Mouse (Mus musculus): ENCODE data around the gene Heg1.
A peak's percentile ranks its signal among the peaks of the same experiment; 100 is the strongest.

Heg1 gene

DNA sequence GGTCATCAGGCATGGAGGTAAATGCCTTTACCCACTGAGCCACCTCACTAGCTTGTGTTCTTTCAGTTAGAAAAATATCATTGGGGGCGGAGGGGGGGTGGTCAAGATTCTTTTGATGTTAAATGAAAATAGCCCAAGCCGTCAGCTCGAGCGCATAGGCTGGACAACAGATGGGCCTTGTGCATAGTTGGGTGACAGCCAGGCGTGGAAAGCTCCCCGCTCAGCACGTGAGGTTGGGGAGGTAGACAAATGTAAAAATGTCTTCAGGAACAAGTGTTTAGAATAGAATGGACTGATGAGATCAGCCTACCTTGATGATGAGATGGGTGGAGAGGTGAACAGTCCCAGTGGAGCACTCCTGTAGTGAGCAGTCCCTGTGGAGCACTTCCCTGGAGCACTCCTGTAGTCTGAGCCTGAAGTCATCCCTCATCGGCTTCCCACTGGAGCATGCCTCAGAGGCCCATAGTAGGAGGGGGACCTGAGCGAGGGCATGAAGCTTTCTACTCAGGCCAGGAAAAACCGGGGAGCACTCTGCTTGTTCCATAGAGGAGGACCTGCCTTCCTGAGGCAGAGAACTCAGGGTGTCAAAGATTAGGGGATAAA, 62.0 kb downstream of the Heg1 start:
- DNase-seq = no peak

DNA sequence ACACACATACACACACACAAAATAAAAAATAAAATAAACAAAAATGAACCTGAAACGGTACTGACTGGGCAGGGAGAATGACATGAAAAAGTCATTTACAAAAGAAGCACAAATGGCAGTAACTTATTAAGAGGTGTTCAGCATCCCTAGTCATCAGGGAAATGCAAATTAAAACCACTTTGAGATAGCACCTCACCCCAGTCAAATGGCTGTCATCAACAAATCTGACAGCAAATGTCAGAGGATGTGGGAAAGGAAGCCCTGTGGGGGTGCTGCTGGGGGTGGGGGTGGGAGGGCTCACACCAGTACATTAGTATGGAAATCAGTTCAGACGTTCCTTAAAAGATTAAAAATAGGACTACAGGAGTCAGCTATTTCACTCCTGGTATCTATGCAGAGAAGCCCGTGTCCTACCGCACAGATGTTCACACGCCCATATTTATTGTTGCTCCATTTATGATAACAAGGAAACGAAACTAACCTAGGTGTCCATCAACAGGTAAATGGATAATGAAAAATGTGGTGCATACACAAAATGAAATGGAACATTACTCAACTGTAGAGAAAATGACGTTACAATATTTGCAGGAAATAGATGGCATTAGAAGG, 63.3 kb downstream of the Heg1 start:
- DNase-seq = no peak

DNA sequence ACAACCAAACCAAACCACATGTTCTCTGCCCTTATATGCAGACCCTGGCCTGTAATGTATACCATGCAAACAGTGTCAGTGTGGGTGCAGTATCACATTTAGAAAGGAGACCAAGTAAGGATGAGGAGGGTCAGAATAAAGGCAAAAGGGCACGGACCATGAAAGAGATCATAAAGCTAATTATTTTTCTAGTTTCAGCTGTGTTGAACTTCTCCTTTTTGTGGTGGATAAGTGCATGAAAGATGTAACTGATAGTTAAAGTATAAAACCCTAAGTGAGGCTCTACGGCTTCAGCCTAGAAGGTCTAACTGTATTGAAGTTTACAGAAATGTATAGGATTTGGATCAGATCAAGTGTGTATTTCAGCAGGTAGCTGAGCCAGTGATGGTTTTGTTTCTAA, 63.8 kb downstream of the Heg1 start:
- no peak for DNase-seq

DNA sequence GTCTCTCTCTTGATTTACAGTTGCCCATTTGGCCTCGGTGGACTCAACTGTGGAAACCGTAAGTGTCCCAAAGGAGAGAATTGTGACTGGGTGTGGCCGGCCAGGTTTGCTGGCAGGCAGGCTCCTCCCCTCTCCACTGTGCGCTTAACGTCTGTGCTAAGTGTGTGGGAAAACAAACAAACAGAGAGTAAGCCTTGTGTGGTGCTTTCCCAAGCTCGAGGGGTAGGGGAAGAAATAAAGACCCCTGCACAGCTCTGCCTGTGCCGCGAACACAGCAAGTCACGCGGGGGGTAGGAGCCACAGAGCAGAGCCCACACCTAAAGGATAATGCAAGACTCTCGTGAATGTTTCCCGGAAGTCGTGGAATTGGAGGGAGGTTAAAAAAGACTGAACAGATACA, 67.0 kb downstream of the Heg1 start:
- no peak for DNase-seq

DNA sequence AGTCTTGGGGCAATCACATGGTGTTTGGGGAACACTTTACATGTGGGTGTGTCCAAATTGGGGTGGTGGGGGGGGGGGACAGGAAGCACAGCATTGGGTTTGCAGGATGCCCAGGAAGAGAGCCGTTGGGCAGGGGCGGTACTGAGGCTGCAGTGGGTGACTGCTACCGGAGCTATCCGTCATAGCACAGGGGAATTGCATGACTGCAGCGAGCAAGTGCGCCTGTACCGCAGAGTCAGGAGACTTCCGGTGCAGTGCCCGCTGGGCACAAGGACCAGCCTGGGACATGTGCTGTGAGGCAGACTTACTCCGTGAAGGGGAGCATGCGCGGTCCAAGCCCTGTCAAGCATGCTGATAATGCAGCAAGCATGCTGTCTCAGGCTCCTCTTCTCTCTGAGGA, 67.4 kb downstream of the Heg1 start:
- DNase-seq = no peak

DNA sequence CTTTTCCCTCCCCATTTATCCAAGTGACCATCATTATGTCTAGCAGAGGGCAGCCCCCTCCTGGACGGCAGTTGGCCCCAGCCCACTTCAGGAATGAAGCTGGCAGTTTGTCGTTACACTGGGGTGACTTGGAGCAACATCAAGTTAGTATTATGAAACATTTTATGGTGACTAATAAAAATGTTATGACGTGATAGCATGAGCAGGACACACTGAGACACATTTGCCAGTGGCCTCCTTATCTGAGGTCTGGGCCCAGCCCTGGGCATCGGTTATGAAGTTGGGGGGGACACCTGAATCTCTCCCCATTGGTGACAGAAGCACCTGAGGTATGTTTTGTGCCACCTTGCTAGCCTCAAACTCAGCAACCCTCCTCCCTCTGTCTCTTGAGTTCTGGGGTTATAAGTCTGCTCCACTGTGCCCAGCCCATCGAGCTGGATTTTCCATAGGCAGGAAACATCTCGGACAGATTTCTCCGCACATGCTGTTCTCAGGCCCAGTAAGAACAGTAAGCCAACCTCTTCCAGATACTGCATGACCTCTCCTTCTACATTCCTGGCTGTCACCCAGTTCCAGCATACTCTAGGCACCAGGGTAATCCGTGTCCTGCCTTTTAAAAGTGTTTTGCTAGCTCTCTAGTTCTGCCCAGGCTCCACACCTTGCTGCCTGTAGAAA, 68.9 kb downstream of the Heg1 start:
- no peak for DNase-seq

DNA sequence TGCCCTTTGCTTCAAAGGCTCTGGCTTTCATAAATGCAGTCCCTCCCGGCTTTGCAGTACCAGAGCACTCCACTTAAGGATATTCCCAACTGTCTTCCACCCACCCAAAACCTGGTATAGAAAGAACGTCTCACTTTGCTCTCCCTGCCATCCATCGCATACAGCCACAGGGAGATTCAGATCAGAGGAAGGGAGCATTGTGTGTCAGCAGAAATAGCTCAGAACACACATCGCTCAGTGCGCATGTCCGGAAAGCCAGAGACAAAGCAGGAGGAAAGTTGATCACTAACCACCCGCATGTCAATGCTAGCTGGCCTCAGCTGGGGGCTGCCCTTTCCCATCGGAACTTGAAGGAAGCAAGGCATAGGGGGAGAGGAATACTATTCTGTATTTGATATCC, 71.1 kb downstream of the Heg1 start:
- DNase-seq = peak; percentile 64

DNA sequence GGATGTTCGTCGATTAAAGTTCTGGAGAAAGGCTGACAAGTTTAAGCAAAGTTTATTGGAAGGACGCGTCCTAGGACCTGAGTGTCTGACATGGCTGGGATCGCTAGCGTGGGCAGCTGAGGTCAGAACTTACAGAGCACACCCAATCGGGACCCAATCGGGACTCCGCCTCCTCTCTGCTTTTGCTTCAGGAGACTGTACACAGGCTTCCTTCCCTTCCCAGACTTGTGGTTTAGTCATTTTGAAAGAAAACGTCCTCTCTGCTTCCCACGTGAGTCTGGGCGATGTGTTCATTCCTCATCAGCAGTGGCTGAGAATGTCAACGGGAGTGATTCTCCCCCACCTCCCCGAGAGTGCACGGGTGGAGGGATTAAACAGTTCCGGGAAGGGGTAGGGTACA, 71.8 kb downstream of the Heg1 start:
- no peak for DNase-seq

DNA sequence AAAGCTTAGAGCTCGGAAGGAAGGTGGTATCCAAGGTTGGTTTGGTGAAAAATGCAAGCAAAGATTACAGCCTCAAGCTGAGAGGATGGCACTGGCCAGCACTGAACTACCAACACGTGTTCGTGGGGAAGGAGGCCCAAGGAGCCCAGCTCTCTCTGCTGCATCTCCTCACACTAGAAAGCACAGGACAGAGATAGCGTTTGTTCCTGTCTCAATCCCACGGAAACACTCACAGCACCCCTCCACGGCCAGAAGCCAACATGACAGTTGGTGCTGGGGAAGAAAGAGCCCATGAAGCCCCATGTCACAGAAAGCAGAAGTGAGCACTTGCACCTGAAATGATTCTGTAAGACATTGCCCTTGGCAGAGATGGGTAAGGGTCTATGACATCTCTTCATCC, 72.2 kb downstream of the Heg1 start:
- DNase-seq = no peak

DNA sequence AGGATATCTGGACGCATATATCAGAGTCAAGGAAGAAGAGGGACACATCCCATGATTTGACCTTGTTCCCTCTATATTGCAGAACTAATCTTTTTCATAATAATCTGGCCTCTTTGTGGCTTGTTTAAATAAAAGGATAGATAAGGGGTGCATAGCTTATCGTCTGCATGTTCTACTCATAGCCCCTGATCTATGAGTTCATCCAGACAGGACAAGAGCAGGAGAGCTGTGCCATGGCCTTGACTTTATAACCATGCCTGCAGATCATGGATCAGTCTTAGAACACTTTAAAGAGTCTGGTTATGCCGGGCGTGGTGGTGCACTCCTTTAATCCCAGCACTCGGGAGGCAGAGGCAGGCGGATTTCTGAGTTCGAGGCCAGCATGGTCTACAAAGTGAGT, 75.0 kb downstream of the Heg1 start:
- DNase-seq = no peak

DNA sequence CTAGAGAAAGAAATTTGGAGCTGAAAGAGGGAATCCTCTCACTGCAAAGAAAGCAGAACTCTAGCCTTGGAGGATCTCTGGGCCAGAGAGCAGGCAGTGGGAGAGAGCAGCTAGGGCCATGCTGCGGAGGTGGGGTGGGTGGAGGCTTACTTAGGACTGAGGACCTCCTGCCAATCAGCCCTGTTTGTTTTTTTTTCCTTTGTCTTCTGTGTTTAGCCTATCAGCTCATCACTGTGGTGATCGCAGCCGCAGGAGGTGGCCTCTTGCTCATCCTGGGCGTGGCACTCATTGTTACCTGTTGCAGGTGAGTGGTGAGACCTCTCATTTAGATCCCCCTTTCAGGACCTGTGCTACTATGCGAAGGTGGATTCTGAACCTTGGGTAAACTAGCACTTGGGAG, 76.4 kb downstream of the Heg1 start:
- no peak for DNase-seq

DNA sequence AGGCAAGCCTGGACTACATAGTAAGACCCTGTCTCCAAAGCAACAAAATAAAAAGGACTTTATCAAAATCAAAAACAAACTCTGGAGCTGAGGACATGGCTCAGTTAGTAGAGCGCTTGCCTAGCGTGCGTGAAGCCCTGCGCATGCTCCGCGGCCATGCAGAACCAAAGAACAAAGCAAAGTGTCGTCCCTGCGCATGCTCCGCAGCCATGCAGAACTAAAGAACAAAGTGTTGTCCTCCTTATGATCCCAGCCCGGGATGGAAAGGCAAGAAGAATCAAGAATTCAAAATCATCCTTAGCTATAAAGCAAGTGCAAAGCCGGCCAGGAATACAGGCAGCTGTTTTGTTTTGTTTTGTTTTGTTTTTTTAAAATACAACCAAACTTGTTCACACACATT, 76.8 kb downstream of the Heg1 start:
- DNase-seq = no peak

DNA sequence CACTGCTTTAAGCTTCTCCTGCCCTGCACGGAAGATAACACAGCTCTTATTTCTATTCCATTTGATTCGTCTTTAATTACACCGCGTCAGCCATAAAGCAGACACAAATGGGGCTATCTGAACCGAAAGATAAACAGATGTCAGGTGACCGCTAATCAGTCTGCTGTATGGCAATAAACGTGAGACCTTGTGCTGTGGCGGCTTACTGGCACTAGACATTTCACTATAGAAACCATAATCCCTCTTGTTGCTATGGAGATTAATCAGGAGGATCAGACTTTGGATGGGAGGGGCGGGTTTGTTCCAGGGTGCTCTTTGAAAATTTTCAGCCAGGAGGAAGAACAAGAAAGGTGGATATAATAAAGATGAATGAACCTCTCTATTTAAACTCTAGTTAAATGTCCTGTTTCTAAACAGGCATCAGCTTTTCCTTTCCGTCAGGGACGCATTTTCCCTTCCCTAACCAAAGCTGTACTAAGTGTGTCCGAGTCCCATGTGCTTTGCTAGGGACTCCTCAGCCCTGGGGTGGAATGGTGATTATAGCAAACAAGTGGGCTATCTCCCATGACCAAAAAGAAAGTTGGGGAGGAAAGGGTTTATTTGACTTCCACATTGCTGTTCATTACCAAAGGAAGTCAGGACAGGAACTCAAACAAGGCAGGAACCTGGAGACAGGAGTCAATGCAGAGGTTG, 80.5 kb downstream of the Heg1 start:
- DNase-seq = no peak

DNA sequence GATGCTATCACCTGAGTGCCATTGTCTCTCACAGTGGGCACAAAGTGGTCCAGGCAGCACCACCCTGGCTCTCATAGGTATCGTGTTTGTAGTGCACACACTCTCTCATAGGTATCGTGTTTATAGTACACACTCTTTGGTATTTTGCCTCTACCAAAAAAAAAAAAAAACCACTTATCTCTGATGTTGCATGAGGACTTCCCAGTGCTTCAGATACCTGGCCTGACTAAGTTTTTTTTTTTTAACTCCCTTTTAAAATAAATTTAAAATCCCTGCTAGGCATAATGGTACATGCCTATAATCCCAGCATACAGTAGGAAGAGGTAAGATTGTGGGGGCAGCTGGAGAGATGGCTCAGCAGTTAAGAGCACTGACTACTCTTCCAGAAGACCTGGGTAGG, 81.3 kb downstream of the Heg1 start:
- no peak for DNase-seq

DNA sequence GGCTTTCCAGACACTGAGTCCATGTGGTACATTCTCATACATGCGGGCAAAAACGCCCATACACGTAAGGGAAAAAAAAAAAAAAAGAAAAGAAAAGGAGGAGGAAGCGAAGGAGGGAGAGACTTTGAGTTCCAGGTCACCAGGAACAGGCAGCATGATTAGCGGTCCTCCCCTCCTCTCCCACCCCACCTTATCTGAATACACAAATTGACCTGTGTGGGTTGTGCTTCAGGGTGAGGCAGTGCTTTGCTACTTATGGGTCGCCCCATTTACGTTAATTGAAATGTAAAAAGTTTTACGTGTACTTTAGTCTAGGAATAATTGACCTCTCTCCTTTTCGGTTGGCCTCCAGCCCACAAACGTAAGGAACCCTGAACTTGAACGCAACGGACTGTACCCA, 82.1 kb downstream of the Heg1 start:
- no peak for DNase-seq

DNA sequence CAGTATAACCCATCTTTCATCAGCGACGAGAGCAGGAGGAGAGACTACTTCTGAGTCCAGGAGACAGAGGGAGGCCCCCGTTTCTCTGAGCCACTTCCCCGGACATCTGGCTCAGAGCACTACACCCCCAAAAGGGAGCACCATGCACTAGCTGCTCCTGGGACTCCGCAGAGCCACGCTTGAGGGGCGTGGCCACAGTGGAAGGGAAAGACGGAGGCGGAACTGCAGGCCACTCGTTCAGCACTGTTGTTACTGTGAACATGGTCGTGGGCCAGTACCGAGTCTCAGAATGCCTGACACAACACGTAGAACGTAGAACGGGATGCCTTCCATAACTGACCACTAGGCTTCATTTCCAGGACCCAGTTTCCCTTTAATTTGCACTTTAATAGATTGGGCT, 82.6 kb downstream of the Heg1 start:
- DNase-seq = no peak

DNA sequence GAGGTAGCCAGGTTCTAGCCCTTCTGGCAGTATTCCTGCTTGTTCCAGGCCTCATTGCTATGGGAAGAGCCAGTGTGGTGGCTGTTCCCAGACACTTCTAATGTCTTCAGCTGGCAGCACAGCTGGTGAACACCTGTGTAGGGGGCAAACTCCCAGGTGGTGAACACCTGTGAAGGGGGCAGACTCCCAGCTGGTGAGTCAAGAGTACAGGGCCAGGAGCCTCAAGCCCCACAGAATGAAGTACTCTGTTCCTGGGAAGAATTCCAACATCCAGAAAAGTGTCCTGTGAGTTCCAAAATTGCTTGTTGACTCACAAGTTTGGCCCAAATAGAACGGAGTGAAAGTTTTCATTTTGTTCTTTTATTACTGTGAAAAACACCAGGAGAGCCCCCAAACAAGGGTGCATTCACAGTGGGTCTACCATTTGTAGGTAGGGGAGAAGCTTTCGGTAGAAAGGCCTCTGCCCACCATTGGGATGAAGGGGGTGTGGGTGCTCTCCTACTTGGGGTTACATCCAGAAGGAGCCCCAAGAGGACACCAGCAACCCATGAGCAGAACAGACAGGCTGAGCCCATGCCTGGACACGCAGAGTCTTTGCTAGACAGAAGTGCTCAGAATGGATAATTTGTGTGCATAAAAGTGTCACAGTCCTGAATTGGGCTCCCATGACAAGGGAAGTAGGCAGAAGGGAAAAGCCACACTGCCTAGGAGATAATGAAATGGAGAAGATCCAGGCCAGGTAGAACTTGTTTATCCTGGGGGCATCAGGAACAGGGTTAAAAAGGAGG, 84.5 kb downstream of the Heg1 start:
- peak; percentile 34 for DNase-seq

DNA sequence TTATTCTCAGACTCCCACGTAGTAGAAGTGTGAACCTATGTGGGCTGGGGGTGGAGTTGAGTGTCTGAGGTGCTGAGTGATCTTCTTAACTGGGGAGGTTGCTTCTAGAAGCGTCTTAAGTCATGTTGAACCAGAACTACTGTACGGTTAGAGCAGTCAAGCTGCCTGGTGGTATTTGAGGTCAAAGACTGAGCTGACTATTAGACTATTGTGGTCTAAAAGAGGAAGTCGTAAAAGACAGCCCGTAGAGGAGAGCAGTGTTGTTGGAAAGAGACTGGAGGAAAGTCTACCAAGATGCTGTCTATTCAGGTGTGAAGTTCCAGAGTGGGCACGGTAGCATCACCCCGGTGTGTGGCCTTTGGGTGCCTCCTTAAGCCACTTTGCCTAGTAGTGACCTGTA, 85.7 kb downstream of the Heg1 start:
- DNase-seq = no peak

DNA sequence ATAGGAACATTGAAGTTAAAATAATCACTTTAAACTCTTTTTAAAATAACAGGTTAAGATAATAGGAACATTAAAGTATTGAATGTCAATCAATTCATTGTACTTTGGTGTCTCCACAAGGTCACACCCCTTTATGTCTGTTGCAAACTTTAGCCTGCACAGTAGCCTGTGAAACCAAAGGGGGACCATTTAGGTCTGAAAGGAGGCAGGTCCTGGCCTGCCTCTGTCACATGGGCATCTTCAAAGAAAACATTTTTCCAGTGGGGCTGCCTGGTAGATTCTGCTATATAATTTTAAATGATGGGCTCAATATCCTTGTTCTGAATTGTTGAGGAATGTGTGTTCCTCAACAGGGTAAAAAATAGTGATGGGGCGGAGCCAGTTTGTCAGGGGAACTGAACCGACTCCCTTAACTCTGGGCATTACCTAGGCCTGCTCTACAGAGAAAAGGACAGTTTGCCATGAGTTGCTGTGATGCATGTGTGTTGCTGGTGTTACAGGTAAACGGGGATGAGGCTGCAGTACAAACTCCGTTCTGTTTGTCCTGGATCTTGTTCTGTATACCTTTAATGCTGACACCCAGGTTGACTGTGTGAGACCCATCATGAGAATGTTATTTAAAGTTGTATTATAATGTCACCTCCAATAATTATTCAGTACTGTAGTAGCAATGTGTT, 86.7 kb downstream of the Heg1 start:
- no peak for DNase-seq

DNA sequence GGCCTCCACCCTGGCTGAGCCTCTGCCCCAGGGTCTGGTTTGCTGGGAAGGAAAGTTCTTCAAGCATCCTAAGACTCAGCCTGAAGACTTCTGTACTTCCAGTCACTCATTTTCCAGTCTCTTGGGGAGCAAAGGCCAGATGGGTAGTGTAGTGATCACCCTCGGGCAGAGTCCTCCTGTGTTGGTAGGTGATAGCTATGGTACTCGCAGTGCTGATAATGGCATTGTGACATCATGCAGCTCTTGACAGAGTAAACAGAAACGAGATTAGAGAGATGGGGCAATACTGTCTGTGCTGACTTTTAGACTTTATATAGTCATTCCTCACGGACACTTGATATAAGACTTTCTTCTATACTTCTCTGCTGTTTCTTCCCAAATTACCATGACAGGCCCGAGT, 88.6 kb downstream of the Heg1 start:
- DNase-seq = no peak

DNA sequence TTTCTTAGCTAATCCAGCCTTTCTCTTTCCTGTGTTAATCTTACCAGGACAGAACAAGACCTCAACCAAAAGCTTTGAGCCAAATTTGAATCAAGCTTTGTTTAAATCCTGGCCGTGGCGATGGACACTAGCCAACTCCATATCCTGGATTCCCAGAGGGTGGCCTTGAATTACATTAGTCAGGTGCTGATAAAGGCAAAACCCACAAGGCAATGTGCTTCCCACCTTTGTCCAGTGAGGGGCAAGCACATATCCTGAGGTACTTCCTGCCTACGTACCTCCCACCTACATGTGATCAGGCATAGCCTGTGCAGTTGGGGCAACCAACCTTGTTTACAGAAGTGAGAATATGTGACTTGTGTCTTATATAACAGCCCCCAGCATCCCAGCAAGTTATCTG, 90.8 kb downstream of the Heg1 start:
- no peak for DNase-seq

DNA sequence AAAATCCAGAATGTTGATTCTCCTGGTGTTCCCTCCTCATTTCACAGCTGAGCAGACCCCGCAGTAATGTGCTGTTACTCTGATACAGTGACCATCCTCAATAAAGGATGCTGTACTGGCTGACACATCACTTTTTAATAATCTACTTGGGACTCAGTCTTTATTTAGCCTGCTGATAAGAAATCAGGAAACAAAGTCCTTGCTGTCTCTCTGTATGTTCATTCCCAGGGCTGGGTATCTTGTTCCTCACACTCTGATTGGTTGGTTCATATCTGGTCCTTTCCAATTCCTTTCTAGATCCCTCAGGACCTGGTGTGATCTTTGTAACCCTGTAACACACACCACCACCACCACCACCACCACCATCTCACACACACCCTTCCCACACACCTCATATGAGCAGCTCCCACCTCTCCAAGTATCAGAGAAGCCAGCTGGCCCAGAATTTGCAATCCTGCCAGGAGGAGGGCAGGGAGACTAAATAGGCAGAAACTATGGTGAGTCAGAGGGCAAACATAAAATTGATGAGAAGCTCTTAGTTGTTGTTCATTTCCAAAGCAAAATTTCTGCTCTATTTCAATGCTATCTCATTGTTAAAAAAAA, 91.7 kb downstream of the Heg1 start:
- no peak for DNase-seq

All from right cerebral cortex, adult 18-20 months (tissue).